Mouse (Mus musculus): ENCODE results near the gene Olfm2. TPM values are rescaled to one million over a fixed set of nuclear protein-coding genes. Genes with fewer than 3 reads are reported as not detected.
A peak's percentile ranks its signal among the peaks of the same experiment; 100 is the strongest.
"Not testable (repeated sequence)": the region's sequence is repeated elsewhere in the genome, so short reads cannot be mapped to it uniquely, and the experiment has no call there.

Gene Olfm2
- polyA plus RNA-seq, 1 experiment, result 126 TPM

- no peak for DNase-seq (ENCODE audit: extremely low spot score in 1 of 2, low spot score in 1 of 2)
Observed at GRCm38 (mm10) chr9:20662874-20663273, 83.3 kb downstream of the Olfm2 start.

- peak in 1 of 2 experiments; percentile 92 for DNase-seq (ENCODE audit: extremely low spot score in 1 of 2, low spot score in 1 of 2)
Observed at GRCm38 (mm10) chr9:20662325-20662724, 83.8 kb downstream of the Olfm2 start.

GRCm38 (mm10) chr9:20657546-20657945 lies 88.6 kb downstream of the Olfm2 start:
- no peak for DNase-seq (ENCODE audit: extremely low spot score in 1 of 2, low spot score in 1 of 2)

- DNase-seq (ENCODE audit: extremely low spot score in 1 of 2, low spot score in 1 of 2), result no peak
Observed at GRCm38 (mm10) chr9:20653859-20654258, 92.3 kb downstream of the Olfm2 start.

GRCm38 (mm10) chr9:20652260-20652658 lies 93.9 kb downstream of the Olfm2 start:
- no peak for DNase-seq (ENCODE audit: extremely low spot score in 1 of 2, low spot score in 1 of 2)

GRCm38 (mm10) chr9:20651602-20652259 lies 94.4 kb downstream of the Olfm2 start, which contains the start of gene Pin1:
Pin1 (plus strand) TSS chr9:20652095.
- peak; percentile 99 to 100 for DNase-seq (ENCODE audit: extremely low spot score in 1 of 2, low spot score in 1 of 2)

- peak in 1 of 2 experiments; percentile 45 for DNase-seq (ENCODE audit: extremely low spot score in 1 of 2, low spot score in 1 of 2)
Observed at GRCm38 (mm10) chr9:20645121-20645520, 101.0 kb downstream of the Olfm2 start.

GRCm38 (mm10) chr9:20644360-20645081 lies 101.6 kb downstream of the Olfm2 start, which contains the start of gene Fbxl12:
Fbxl12 (minus strand) TSS chr9:20644767.
- peak; percentile 63 to 86 for DNase-seq (ENCODE audit: extremely low spot score in 1 of 2, low spot score in 1 of 2)

GRCm38 (mm10) chr9:20643781-20644180 lies 102.4 kb downstream of the Olfm2 start:
- DNase-seq (ENCODE audit: extremely low spot score in 1 of 2, low spot score in 1 of 2), result no peak

- peak; percentile 61 to 75 for DNase-seq (ENCODE audit: extremely low spot score in 1 of 2, low spot score in 1 of 2)
Observed at GRCm38 (mm10) chr9:20642896-20643466, 103.2 kb downstream of the Olfm2 start.

- peak in 1 of 2 experiments; percentile 45 for DNase-seq (ENCODE audit: extremely low spot score in 1 of 2, low spot score in 1 of 2)
Observed at GRCm38 (mm10) chr9:20642101-20642895, 103.9 kb downstream of the Olfm2 start, which contains the start of gene Ubl5. Ubl5 (plus strand) TSS chr9:20642878.

- DNase-seq (ENCODE audit: extremely low spot score in 1 of 2, low spot score in 1 of 2), result no peak
Observed at GRCm38 (mm10) chr9:20641501-20641900, 104.6 kb downstream of the Olfm2 start.

GRCm38 (mm10) chr9:20639486-20639885 lies 106.7 kb downstream of the Olfm2 start:
- DNase-seq (ENCODE audit: extremely low spot score in 1 of 2, low spot score in 1 of 2), result no peak

GRCm38 (mm10) chr9:20638552-20638951 lies 107.6 kb downstream of the Olfm2 start:
- DNase-seq (ENCODE audit: extremely low spot score in 1 of 2, low spot score in 1 of 2), result no peak

GRCm38 (mm10) chr9:20636790-20637189 lies 109.4 kb downstream of the Olfm2 start:
- DNase-seq (ENCODE audit: extremely low spot score in 1 of 2, low spot score in 1 of 2), result no peak

GRCm38 (mm10) chr9:20636256-20636655 lies 109.9 kb downstream of the Olfm2 start:
- DNase-seq (ENCODE audit: extremely low spot score in 1 of 2, low spot score in 1 of 2), result no peak

GRCm38 (mm10) chr9:20635676-20636075 lies 110.5 kb downstream of the Olfm2 start:
- DNase-seq (ENCODE audit: extremely low spot score in 1 of 2, low spot score in 1 of 2), result not testable (repeated sequence)

GRCm38 (mm10) chr9:20631332-20631731 lies 114.8 kb downstream of the Olfm2 start:
- DNase-seq (ENCODE audit: extremely low spot score in 1 of 2, low spot score in 1 of 2), result no peak
